In genomic region chr3:103419761-103420620, GRCm38 (mm10) we compare ENCODE assay signal across 7 mouse cellular contexts.
DNase-seq lines count a peak whose midpoint lies in the region; TF ChIP-seq lines count a peak whose summit lies in the region.

No protein-coding gene starts in this region.

- peak; percentile 49; the same call in 1 of the 2 replicates for TF ChIP-seq CTCF in brain, embryonic 14.5 days (IDR thresholded peaks at IDR 0.05; ENCODE audit: borderline replicate concordance, extremely low read depth, insufficient read depth, insufficient read length)

- peak; percentile 40 for DNase-seq in MN1 (ENCODE audit: low spot score)
- peak; percentile 75 for DNase-seq in brain, embryonic 14.5 days (ENCODE audit: low read depth)
- peak; percentile 40 for DNase-seq in heart, adult 8-10 months (ENCODE audit: low spot score)
- peak; percentile 67 for DNase-seq in kidney, adult 11 months
- DNase-seq in mesoderm, embryonic 11.5 days (ENCODE audit: low read depth, low spot score) = peak; percentile 81
- DNase-seq in layer of hippocampus, postnatal 25 days (ENCODE audit: extremely low spot score in 1 of 2, low spot score in 1 of 2) = no peak
- no peak for DNase-seq in spleen, postnatal 10 days (ENCODE audit: low spot score in 2 of 2)

- TF ChIP-seq POLR2A in brain, embryonic 14.5 days (IDR thresholded peaks at IDR 0.05; ENCODE audit: borderline replicate concordance, extremely low read depth, insufficient read depth, insufficient read length, poor library complexity, severe bottlenecking) = no peak

Comparison
In these comparisons a context has a peak if more than half of its experiments do, and no peak if none do; other contexts are left out.
1. DNase-seq: peak in MN1 (single experiment), brain, embryonic 14.5 days (single experiment), heart, adult 8-10 months (single experiment), kidney, adult 11 months (single experiment) and mesoderm, embryonic 11.5 days (single experiment); none in layer of hippocampus, postnatal 25 days (0 of 2) and spleen, postnatal 10 days (0 of 2).